Mouse (Mus musculus): ENCODE measurements around the gene Fgd2. TPM values are rescaled to one million over a fixed set of nuclear protein-coding genes. Genes with fewer than 3 reads are reported as not detected.

The Fgd2 gene
- polyA plus RNA-seq (2014; fragmentation: Illumina TruSeq; extraction: RNeasy Lipid Tissue Mini Kit (QIAGEN cat#74804); ENCODE audit: low read depth, low replicate concordance): 2.9 TPM

DNA sequence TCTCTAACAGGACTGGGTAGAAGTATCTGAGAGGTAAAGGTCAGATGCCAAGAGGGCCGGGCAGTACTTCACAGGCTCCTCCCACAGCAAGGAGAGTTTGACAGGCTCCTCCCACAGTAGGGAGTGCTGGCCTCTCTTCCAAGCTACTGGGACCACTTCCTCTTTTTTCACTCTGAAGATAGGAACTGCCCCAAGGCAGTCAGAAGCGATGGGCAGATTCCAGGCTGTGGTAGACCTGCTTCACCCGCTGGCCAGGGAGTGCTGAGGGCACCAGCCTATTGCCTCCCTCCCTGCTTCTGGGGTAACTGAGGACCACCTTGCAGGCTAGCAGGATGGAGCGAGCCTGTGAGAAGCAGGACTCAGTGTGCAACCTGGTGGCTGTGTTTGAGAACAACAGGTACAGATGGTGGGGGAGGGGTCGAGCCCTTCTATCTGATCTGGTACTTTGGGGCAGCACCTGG, at the start of gene Fgd2:
Gene Fgd2, plus strand, starts transcription at position 154 of the 461 bp plus-strand sequence.

DNA sequence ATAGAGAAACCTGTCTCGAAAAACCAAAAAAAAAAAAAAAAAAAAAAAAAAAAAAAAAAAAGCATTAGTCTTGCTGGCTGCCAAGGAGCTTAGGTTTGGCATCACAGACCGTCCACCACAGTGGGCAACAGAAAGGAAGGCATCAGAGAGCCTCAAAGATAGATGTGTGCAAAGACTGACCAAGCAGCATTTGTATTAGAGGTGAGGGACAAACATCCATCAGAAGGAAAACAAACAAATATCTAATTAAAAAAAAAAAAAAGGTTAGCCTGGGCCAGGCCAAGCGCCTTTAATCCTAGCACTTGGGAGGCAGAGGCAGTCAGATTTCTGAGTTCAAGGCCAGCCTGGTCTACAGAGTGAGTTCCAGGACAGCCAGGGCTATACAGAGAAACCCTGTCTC, 43.3 kb upstream of the Fgd2 start, which contains the start of gene Pi16:
Gene Pi16, plus strand, starts transcription at position 301 of the 400 bp plus-strand sequence.

DNA sequence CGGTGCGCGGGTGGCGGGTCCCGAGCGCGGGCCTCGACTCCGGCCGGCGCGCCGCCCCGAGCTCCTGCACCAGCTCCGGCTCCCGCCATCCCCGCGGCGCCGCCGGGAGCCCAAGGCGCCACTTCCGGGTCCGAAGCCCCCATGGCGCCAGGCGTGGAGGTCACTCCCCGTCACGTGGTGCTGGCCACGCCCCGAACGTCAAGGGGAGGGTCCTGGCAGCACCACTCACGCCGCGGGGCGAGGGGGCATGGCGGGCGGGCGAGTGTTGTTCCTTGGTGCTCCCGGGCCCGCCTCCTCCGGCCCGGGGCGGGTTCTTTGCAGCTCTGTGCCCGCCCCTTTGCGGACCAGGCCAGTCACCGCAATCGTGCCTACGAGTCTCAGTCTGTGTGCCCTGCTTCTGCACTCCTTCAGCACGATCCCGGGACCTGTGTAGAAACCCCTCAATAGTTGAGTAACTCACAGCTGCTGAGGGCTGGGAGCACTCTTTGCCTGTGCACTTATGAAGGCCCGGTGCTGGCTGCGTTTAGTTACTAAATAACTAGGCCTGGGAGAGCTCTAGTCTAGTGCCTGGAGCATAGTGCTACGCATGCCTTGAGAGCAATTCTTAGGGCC, 13.0 kb upstream of the Fgd2 start, which contains the start of gene Mtch1:
Gene Mtch1, minus strand, starts transcription at position 290 of the 612 bp plus-strand sequence.

Other genes with a start within 250 kb of the Fgd2 start
- 0.10 TPM for gene Rab44, start 246.8 kb upstream of the Fgd2 start, polyA plus RNA-seq (2014; fragmentation: Illumina TruSeq; extraction: RNeasy Lipid Tissue Mini Kit (QIAGEN cat#74804); ENCODE audit: low read depth, low replicate concordance)
- 5.8 TPM for gene Cpne5, start 122.7 kb upstream of the Fgd2 start, polyA plus RNA-seq (2014; fragmentation: Illumina TruSeq; extraction: RNeasy Lipid Tissue Mini Kit (QIAGEN cat#74804); ENCODE audit: low read depth, low replicate concordance)
- gene Ppil1, start 96.7 kb upstream of the Fgd2 start, polyA plus RNA-seq (2014; fragmentation: Illumina TruSeq; extraction: RNeasy Lipid Tissue Mini Kit (QIAGEN cat#74804); ENCODE audit: low read depth, low replicate concordance): 41.0 TPM
- gene BC004004, start 92.1 kb upstream of the Fgd2 start, polyA plus RNA-seq (2014; fragmentation: Illumina TruSeq; extraction: RNeasy Lipid Tissue Mini Kit (QIAGEN cat#74804); ENCODE audit: low read depth, low replicate concordance): 295 TPM
- 59.2 TPM for gene Pi16, start 43.2 kb upstream of the Fgd2 start, polyA plus RNA-seq (2014; fragmentation: Illumina TruSeq; extraction: RNeasy Lipid Tissue Mini Kit (QIAGEN cat#74804); ENCODE audit: low read depth, low replicate concordance)
- 193 TPM for gene Mtch1, start 13.0 kb upstream of the Fgd2 start, polyA plus RNA-seq (2014; fragmentation: Illumina TruSeq; extraction: RNeasy Lipid Tissue Mini Kit (QIAGEN cat#74804); ENCODE audit: low read depth, low replicate concordance)
- 29.5 TPM for gene Pim1, start 129.8 kb downstream of the Fgd2 start, polyA plus RNA-seq (2014; fragmentation: Illumina TruSeq; extraction: RNeasy Lipid Tissue Mini Kit (QIAGEN cat#74804); ENCODE audit: low read depth, low replicate concordance)
- gene Gm17657, start 188.7 kb downstream of the Fgd2 start, polyA plus RNA-seq (2014; fragmentation: Illumina TruSeq; extraction: RNeasy Lipid Tissue Mini Kit (QIAGEN cat#74804); ENCODE audit: low read depth, low replicate concordance): not detected
- gene Tbc1d22b, start 188.9 kb downstream of the Fgd2 start, polyA plus RNA-seq (2014; fragmentation: Illumina TruSeq; extraction: RNeasy Lipid Tissue Mini Kit (QIAGEN cat#74804); ENCODE audit: low read depth, low replicate concordance): 13.7 TPM
- gene Tmem217, start 191.5 kb downstream of the Fgd2 start, polyA plus RNA-seq (2014; fragmentation: Illumina TruSeq; extraction: RNeasy Lipid Tissue Mini Kit (QIAGEN cat#74804); ENCODE audit: low read depth, low replicate concordance): not detected